Mouse (Mus musculus): ENCODE results near the gene Olfr47.
"Not testable (repeated sequence)": the region's sequence is repeated elsewhere in the genome, so short reads cannot be mapped to it uniquely, and the experiment has no call there.

Olfr47 gene

DNA sequence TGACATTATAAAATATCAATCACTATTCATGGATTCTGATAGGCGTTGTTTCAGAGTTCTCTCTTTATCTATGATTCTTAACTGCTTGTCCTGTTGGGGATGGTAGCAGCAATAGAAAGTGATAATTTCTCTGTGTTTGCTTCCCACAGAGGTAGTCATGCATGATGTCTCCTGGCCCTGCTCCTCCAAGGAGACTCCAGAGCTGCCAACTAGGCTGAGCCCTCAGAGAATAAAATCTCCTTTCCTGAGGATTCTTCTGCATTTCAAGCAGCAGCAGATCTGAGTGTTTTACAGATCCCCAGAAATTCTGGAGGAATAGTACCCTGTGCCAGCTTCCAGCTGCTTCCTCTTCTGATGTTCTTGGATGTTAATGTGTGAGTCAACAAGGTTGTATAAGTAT is at the start of gene Olfr47:
Olfr47 (plus strand) TSS at position 275 of the 400 bp plus-strand sequence.
- DNase-seq: not testable (repeated sequence)

DNA sequence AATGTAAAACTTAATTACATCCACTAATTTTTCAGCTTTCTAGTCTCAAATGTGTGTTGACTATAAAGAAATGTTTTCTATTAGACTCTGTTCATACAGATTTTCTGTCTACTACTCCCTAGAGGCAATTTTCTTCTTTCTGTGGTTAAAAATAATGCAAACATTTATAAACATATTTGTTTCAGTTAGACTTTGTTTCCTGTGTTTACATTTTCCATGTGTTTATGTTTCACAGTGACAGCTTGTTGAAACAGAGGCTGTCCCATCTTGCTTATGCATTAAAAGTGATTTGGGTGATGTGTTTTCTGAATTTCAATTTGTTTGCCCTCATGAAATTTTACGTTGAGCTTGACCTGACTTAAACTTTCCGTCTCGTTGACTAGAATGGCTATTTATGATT is 40.3 kb upstream of the Olfr47 start:
- DNase-seq: no peak

DNA sequence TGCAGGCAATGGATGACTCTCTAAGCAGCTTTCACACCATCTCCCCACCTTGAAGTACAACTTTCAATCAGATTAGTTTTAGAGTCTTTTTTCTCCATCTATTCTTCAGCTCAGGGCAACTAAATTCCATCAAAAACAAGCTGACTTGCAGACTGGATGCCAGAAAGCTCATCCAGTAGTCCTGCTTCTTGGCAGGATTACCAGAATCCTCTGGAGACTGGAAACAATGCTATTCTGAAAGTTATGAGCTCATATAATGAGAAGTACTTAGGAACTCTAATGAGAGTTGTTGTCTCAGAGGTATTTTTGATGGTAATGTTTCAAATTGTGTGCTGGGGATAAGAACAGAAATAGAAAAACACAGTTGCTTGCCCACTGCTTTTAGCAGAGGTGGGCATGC is 34.5 kb upstream of the Olfr47 start, which contains the start of gene Olfr435:
Olfr435 (plus strand) TSS at position 366 of the 400 bp plus-strand sequence.
- no peak for DNase-seq

DNA sequence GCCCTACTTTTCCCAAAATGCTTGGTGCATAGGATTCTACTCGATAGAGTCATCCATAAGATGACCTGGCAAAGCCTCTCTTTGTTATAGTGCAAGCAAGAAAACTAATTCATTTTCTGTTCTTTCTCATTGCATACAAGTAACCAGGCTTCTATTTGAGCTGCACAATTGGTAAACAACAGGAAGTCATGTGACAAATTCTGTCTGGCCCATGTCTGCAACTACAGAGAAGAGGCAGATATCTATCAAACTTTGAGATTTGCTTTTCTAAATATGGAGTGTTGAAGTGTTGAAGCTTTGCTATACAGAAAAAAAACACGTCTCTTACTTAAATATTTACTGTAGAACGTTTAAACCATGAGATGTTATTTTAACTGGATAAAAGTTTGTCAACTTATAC is 33.2 kb upstream of the Olfr47 start:
- DNase-seq: no peak

DNA sequence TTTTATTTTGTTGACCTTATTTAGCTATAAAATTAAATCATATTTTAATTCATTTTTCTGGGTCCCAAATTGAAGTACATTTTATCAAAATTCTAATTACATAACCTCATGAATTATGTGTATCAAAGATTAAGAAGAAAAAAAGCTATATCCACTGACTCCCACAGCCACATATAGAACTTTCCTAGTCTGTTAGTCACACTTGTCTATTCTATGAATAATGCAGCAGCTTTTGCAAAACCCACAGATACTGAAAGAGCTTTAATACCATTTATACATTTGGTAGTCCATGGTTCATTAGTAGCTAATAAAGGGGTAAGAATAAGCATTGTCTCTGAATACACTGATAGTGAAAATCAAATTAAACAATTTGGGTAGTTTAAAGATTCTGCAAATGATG is 28.5 kb upstream of the Olfr47 start:
- DNase-seq: no peak

DNA sequence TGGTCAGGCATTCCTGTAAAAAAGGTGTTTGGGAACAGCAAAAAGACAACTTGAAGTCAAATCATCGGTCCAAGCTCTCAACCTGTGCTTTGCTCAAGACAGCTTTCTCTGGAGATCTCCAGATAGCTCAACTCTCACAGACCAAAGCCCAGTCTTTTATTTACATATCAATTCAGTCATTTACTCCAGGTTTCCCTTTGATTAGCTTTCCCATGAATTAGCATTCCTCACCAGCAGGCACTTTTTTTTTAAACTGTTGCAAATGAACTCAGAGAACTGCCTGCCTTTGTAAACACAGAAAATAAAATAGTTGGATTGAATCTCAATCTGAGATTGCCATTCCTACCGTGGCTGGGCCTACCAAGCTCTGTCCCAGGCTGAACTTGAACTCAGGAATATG is 26.0 kb upstream of the Olfr47 start:
- no peak for DNase-seq

DNA sequence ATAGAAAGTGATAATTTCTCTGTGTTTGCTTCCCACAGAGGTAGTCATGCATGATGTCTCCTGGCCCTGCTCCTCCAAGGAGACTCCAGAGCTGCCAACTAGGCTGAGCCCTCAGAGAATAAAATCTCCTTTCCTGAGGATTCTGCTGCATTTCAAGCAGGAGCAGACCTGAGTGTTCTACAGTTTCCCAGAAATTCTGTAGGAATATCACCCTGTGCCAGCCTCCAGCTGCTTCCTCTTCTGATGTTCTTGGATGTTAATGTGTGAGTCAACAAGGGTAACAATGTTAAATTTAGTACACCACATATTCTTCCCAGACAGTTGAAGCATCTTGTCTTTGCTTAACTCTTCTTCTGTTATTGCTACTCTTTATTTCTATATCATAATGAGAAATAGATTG is 18.5 kb upstream of the Olfr47 start, which contains the start of gene Olfr434:
Olfr434 (plus strand) TSS at position 149 of the 400 bp plus-strand sequence.
- not testable (repeated sequence) for DNase-seq

DNA sequence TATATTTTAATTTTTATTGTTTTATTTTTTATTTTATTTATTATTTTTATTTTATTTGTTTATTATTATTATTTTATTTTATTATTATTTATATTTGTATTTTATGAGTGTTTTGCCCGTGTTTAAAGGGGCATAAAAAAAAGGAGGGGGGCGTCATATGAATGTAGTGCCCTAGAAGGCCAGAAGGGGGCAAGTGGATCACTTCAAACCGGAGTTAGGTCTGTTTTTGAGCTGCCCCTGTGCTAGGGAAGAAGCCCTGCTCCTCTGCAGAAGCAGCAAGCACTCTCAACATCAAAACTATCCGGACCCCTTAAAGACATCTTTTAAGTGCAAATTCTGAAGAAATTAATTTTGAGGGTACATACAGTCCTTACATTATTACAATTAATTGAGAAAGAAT is 10.7 kb downstream of the Olfr47 start:
- DNase-seq: no peak

DNA sequence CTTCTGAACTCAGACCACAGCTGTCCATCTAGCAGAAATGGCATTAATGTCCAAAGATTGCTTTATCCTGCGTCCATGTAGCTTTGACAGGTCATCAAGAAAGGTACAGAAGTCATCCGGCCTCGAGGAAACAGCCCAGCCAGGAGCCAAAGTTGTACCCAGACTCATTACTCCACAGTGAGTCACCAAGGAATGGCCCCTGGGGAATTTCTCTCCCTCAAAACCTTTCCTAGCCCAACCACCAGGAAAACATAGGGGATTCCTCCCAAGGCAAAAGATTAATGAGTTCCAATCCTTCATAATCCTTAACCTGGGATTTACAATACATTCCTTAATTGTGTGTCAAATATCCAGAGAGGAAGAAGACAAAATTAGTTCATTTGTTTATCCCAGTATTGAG is 16.1 kb downstream of the Olfr47 start:
- no peak for DNase-seq

DNA sequence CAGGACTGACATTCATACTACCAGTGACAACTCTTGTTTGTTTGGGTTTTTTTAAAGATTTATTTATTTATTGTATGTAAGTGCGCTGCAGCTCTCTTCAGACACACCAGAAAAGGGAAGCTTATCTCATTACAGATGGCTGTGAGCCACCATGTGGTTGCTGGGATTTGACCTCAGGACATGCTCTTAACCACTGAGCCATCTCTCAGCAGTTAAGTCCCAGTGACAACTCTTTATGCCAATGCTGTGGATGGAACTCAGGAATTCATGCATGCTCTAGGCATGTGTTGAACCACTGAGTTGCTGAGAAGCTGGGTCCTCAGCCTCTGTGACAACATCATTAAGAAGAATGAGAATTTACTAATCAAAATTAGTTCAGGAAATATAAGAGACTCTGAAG is 21.7 kb downstream of the Olfr47 start:
- no peak for DNase-seq

DNA sequence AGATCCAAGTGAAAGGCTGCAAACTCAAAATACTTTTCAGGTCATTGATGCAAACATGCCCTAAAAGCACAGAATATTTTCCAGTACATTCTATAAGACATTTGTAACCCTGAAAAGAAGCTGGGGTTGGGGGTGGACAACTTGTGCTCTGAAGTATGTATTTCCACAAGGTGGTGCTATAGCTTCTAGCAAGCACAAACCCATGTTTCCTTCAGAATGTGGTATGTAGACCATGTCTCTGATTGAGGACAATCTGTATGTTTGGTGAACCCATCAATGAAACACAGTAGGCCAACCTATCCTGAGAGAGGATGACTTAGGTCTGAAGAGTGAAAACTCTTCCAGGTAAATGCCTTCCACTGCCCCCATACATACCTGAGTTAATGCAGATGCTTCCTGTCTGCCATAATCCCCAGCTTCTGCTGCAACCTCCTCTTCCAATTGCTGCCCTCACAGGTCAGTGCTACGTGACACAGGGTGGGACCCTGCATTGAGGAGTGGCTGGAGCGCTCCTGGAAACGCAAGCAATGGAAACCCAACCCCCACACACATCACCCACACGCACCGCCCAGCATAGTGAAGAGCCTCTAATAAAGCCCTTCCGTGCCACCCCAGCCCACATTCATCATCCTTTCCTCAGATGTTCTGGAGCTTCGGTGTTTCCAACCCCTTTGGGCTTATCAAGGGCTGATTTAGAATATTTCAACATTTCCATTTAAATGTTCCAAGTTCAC is 23.0 kb downstream of the Olfr47 start:
- no peak for DNase-seq

DNA sequence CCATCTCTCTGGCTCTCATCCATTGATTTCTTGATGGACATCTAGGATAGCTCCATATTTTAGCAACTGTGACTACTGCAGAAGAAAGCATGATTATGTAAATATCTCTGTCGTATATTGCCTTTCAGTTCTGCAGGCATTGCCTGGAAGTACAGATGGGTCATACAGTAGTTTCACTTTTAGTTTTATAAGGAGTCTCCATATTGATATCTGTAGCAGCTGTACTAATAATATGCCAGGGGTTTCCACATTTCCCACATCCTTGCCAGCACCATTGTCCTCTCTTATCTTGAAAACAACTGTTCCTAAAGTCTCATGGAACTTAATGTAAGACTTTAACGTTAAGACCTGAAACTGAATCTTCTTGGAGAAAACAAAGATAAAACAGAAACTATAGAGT is 29.4 kb downstream of the Olfr47 start:
- DNase-seq: no peak

DNA sequence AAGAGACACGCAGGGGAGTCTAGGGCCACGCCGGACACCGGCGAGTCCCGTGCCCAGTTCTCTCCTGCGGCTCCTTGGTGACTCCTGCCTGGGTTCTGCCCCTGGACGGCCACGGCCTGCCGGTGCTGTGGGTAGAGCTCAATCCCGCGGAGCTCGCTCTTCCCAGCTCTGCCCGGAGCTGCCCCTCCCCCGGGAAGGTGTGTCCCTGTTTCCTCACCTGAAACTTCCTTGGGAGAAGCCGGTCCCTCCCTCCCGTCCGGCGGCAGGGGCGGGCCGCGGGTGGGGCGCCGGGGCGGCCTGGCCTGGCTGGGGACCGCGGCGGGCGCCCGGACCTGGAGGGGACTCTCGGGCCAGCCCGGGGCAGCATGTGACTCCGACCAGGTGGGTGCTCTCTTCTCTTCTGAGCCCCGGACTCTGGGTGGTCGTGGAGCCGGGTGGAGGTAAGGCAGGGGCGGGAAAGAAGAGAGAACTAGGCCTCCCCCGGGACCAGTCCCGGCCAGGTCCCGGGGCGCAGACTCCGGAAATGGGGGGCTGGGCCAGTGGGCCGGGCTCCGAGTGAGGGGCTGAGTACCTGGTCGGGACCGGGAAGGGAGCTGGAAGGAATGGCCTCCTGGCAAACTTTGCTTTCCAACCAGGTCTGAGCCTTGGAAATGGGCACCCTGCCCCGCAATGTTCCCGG is 34.2 kb downstream of the Olfr47 start, which contains the start of gene Arhgef5:
Arhgef5 (plus strand) TSS at position 220 of the 679 bp plus-strand sequence.
- peak; percentile 90 to 93 for DNase-seq

DNA sequence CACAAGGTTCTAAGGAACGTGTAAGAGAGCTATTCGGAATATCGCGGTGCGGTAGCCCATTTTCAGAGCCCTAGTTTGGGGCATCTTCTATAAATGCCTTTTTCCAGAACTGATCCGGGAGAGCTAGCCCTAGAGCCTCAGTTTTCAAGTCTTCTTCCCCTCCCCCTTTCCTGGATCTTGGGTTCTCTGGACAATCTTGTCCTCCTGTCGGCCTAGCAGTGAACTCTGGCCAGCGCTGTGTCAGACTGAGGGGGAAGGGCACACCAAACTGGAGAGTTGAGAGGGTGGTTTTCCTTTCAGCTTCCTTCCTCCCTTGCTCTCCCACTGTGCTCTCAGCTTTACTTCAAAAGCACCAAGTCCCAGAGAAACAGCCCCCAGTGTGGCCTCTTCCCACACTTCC is 35.0 kb downstream of the Olfr47 start:
- DNase-seq: peak; percentile 41 to 61

DNA sequence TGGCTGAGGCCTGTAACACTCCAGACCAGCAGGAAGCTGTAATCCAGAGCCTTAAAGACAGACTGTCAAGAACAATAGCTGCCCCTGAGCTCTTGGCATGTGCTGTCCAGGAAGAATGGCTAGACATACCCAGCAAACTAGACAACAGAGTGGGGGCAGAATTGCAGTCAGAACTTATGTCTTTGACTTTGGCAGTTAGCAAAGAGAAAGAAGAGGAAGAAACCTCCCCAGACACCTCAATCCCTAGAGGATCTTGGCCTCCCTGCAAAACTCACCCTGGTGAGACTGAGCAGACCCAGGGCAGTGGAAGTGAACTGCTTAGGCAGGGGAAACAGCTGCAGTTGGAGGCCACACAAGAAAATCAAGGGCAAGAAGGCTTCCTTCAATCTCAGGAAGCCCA is 41.3 kb downstream of the Olfr47 start:
- DNase-seq: no peak

DNA sequence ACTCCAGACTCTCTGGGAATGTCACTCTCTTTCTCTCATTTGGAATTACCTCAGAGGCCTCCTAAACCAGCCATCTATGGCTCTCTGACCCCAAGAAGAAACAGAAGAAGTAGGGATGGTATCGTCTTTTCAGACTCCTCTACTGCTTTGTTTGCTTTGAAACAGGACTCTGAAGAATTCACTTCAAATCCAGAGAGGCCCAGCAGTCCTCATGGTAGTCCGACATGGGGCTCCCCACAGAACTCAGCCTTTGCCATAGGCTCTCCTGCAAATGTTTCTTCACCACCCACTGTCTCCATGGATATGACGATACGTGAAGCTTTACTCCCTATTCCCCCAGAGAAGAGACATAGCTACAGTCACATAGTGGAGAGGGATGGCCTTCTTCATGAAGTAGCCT is 42.8 kb downstream of the Olfr47 start:
- DNase-seq: no peak

DNA sequence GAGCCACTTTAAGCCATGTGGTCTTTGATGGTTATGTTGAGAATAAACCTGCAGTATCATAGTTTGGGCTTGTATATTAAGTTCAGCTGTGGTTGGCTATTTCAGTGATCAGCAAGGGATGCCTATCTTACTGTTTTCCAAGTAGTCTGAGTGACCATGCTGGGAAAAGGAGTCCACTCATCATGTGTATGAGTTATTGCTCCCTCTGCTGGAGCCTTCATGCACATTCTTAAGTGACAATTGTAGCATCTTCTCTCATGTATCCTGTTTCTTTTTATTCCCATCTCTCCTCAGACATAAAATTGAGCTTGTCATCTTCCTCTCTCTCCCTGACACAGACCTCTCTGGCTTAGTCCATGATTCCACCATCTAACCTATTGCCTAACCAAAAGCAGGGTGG is 46.9 kb downstream of the Olfr47 start:
- DNase-seq: no peak

DNA sequence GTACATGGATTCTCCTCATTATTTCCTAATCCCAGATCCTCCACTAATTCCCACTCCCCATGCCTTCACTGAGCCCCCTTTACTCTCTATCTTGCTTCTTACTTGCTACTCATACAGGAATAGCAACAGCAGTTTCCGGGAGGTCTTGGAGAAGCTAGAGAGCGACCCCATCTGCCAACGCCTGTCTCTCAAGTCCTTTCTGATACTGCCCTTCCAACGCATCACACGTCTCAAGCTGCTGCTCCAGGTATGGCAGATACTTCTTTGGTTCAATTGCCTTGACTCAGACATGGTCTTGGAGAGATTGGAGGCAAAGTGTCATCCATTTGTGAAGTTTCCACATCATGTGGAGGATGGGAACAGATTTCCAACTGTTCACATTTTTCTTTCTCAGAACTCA is 49.2 kb downstream of the Olfr47 start:
- no peak for DNase-seq
